Mouse (Mus musculus) heart, adult 11 months (tissue): Measurements from ENCODE around the gene Mrps14.

Experiments
- DNase-seq: peaks from one replicate; pipeline ENCODE4 v3.0.0; 2022

The Mrps14 gene

GRCm38 (mm10) chr1:160194529-160195336 is at the start of gene Mrps14:
Gene Mrps14 (plus strand): TSS chr1:160195215.
- peak; percentile 100 for DNase-seq

- DNase-seq, result peak; percentile 61
Measured at GRCm38 (mm10) chr1:160145606-160146005, 49.4 kb upstream of the Mrps14 start.

GRCm38 (mm10) chr1:160147274-160147673 is 47.7 kb upstream of the Mrps14 start:
- no peak for DNase-seq

- DNase-seq, result no peak
Measured at GRCm38 (mm10) chr1:160149291-160149906, 45.6 kb upstream of the Mrps14 start.

GRCm38 (mm10) chr1:160150726-160151125 is 44.3 kb upstream of the Mrps14 start:
- DNase-seq, result no peak

- DNase-seq, result no peak
Measured at GRCm38 (mm10) chr1:160153480-160153879, 41.5 kb upstream of the Mrps14 start, which contains the start of gene Tnn. Gene Tnn (minus strand): TSS chr1:160153580.

GRCm38 (mm10) chr1:160158190-160158589 is 36.8 kb upstream of the Mrps14 start:
- no peak for DNase-seq

- DNase-seq, result peak; percentile 42
Measured at GRCm38 (mm10) chr1:160166600-160166999, 28.4 kb upstream of the Mrps14 start.

GRCm38 (mm10) chr1:160176903-160177302 is 18.1 kb upstream of the Mrps14 start:
- peak; percentile 53 for DNase-seq

- peak; percentile 54 for DNase-seq
Measured at GRCm38 (mm10) chr1:160181216-160181615, 13.8 kb upstream of the Mrps14 start.

GRCm38 (mm10) chr1:160184506-160184905 is 10.5 kb upstream of the Mrps14 start:
- DNase-seq, result peak; percentile 25

- no peak for DNase-seq
Measured at GRCm38 (mm10) chr1:160195337-160195663, 285 bp downstream of the Mrps14 start.

- DNase-seq, result peak; percentile 65
Measured at GRCm38 (mm10) chr1:160205486-160205885, 10.5 kb downstream of the Mrps14 start.

- peak; percentile 29 for DNase-seq
Measured at GRCm38 (mm10) chr1:160209844-160210243, 14.8 kb downstream of the Mrps14 start.

- peak; percentile 52 for DNase-seq
Measured at GRCm38 (mm10) chr1:160210566-160210965, 15.6 kb downstream of the Mrps14 start.

GRCm38 (mm10) chr1:160211597-160212122 is 16.6 kb downstream of the Mrps14 start:
- peak; percentile 54 for DNase-seq

GRCm38 (mm10) chr1:160212123-160212691 is 17.2 kb downstream of the Mrps14 start:
- no peak for DNase-seq

GRCm38 (mm10) chr1:160212703-160213669 is 18.0 kb downstream of the Mrps14 start, which contains the start of gene Cacybp:
Gene Cacybp (minus strand): TSS chr1:160212875.
- DNase-seq, result peak; percentile 100

GRCm38 (mm10) chr1:160214171-160214570 is 19.2 kb downstream of the Mrps14 start:
- no peak for DNase-seq

GRCm38 (mm10) chr1:160217898-160218297 is 22.9 kb downstream of the Mrps14 start:
- no peak for DNase-seq

- DNase-seq, result no peak
Measured at GRCm38 (mm10) chr1:160224093-160224492, 29.1 kb downstream of the Mrps14 start.

- no peak for DNase-seq
Measured at GRCm38 (mm10) chr1:160227196-160227595, 32.2 kb downstream of the Mrps14 start.
